Mouse (Mus musculus) kidney, postnatal 14 days (tissue): ENCODE results near the gene Abcg2.
"Not testable (repeated sequence)": the region's sequence is repeated elsewhere in the genome, so short reads cannot be mapped to it uniquely, and the experiment has no call there.

Experiments
- DNase-seq: peaks from one replicate; pipeline ENCODE4 v3.0.0; 2022; ENCODE audit warnings: mixed read lengths

Abcg2 gene

GRCm38 (mm10) chr6:58584223-58584622 lies at the start of gene Abcg2:
Abcg2 (plus strand) TSS chr6:58584523.
- not testable (repeated sequence) for DNase-seq

GRCm38 (mm10) chr6:58540263-58540662 lies 44.1 kb upstream of the Abcg2 start:
- DNase-seq, result not testable (repeated sequence)

- DNase-seq, result peak; percentile 22
Measured at GRCm38 (mm10) chr6:58542852-58543251, 41.5 kb upstream of the Abcg2 start.

- DNase-seq, result not testable (repeated sequence)
Measured at GRCm38 (mm10) chr6:58544971-58545370, 39.4 kb upstream of the Abcg2 start.

GRCm38 (mm10) chr6:58546050-58546449 lies 38.3 kb upstream of the Abcg2 start:
- not testable (repeated sequence) for DNase-seq

- DNase-seq, result peak; percentile 54
Measured at GRCm38 (mm10) chr6:58546816-58547215, 37.5 kb upstream of the Abcg2 start.

GRCm38 (mm10) chr6:58553812-58554211 lies 30.5 kb upstream of the Abcg2 start:
- DNase-seq, result not testable (repeated sequence)

GRCm38 (mm10) chr6:58593987-58594844 lies 9.9 kb downstream of the Abcg2 start:
- not testable (repeated sequence) for DNase-seq

- peak; percentile 6 for DNase-seq
Measured at GRCm38 (mm10) chr6:58595639-58596293, 11.4 kb downstream of the Abcg2 start.

GRCm38 (mm10) chr6:58596294-58596653 lies 12.0 kb downstream of the Abcg2 start:
- DNase-seq, result peak; percentile 33

GRCm38 (mm10) chr6:58602119-58602518 lies 17.8 kb downstream of the Abcg2 start:
- peak; percentile 51 for DNase-seq

- not testable (repeated sequence) for DNase-seq
Measured at GRCm38 (mm10) chr6:58602991-58603390, 18.7 kb downstream of the Abcg2 start.

- DNase-seq, result peak; percentile 44
Measured at GRCm38 (mm10) chr6:58603485-58604090, 19.3 kb downstream of the Abcg2 start.

- DNase-seq, result peak; percentile 44
Measured at GRCm38 (mm10) chr6:58606642-58607041, 22.3 kb downstream of the Abcg2 start.

GRCm38 (mm10) chr6:58608422-58608821 lies 24.1 kb downstream of the Abcg2 start:
- no peak for DNase-seq

- DNase-seq, result no peak
Measured at GRCm38 (mm10) chr6:58609919-58610759, 25.8 kb downstream of the Abcg2 start.

GRCm38 (mm10) chr6:58610760-58611654 lies 26.7 kb downstream of the Abcg2 start:
- peak; percentile 12 for DNase-seq

- no peak for DNase-seq
Measured at GRCm38 (mm10) chr6:58624126-58624525, 39.8 kb downstream of the Abcg2 start.

GRCm38 (mm10) chr6:58629238-58629637 lies 44.9 kb downstream of the Abcg2 start:
- no peak for DNase-seq

GRCm38 (mm10) chr6:58632419-58632818 lies 48.1 kb downstream of the Abcg2 start:
- no peak for DNase-seq

- DNase-seq, result peak; percentile 69
Measured at GRCm38 (mm10) chr6:58633731-58634130, 49.4 kb downstream of the Abcg2 start.

GRCm38 (mm10) chr6:58638566-58638965 lies 54.2 kb downstream of the Abcg2 start:
- DNase-seq, result peak; percentile 56
